Mouse (Mus musculus) forebrain, embryonic 15.5 days (tissue): ENCODE measurements around the gene Ercc1. TPM values are rescaled to one million over a fixed set of nuclear protein-coding genes. Genes with fewer than 3 reads are reported as not detected.

Source experiments
- microRNA counts: library from miRNA; unstranded; fragments of <30 nt; microRNA quantifications from one replicate; lab custom pipeline; 2016
- microRNA-seq: library from miRNA; unstranded; fragments of <30 nt; microRNA quantifications from one replicate; pipeline ENCODE4, GENCODE M21; 2016
- polyA plus RNA-seq: library from polyadenylated mRNA; unstranded; fragments of >200 nt; fragmentation: Nextera tagmentation; extraction: Ambion mirVana; gene quantifications from 2 replicates; pipeline ENCODE4 v1.2.1, GENCODE M21; 2015

The Ercc1 gene
- polyA plus RNA-seq, 1 experiment from 2014 or later, result 94.6 TPM

MicroRNA genes within 50 kb of the gene (microRNA counts, 519-probe panel; counts per million panel counts)
- not detected for microRNA mmu-miR-343 (lab: Ali Mortazavi, UCI)

Small RNA genes within 50 kb of the gene (microRNA-seq; reads per million reads assigned to microRNA genes)
- gene Mir343, result not detected

Other genes starting within 250 kb of the Ercc1 start
- 3.6 and 3.8 TPM in 2 replicates for gene Gm4969, start 226.4 kb upstream of the Ercc1 start, polyA plus RNA-seq
- 23.4 and 25.4 TPM in 2 replicates for gene Fbxo46, start 224.9 kb upstream of the Ercc1 start, polyA plus RNA-seq
- 18.7 and 19.4 TPM in 2 replicates for gene Qpctl, start 195.5 kb upstream of the Ercc1 start, polyA plus RNA-seq
- gene Snrpd2, start 195.1 kb upstream of the Ercc1 start, polyA plus RNA-seq, result 135 and 143 TPM in 2 replicates
- gene Gipr, start 178.7 kb upstream of the Ercc1 start, polyA plus RNA-seq, result 18.1 and 20.0 TPM in 2 replicates
- gene Eml2, start 168.4 kb upstream of the Ercc1 start, polyA plus RNA-seq, result 8.2 and 12.5 TPM in 2 replicates
- gene Gpr4, start 132.2 kb upstream of the Ercc1 start, polyA plus RNA-seq, result 2.2 and 2.4 TPM in 2 replicates
- 40.6 and 44.5 TPM in 2 replicates for gene Opa3, start 116.4 kb upstream of the Ercc1 start, polyA plus RNA-seq
- gene Vasp, start 73.0 kb upstream of the Ercc1 start, polyA plus RNA-seq, result 37.6 and 39.5 TPM in 2 replicates
- gene Ppm1n, start 64.7 kb upstream of the Ercc1 start, polyA plus RNA-seq, result 0.19 and 0.31 TPM in 2 replicates
- 123 and 127 TPM in 2 replicates for gene Rtn2, start 62.2 kb upstream of the Ercc1 start, polyA plus RNA-seq
- gene Fosb, start 34.7 kb upstream of the Ercc1 start, polyA plus RNA-seq, result 0.11 TPM in 2 replicates
- 23.9 and 24.0 TPM in 2 replicates for gene Cd3eap, start 14.7 kb downstream of the Ercc1 start, polyA plus RNA-seq
- 2.6 and 2.7 TPM in 2 replicates for gene Ppp1r13l, start 15.0 kb downstream of the Ercc1 start, polyA plus RNA-seq
- gene Ercc2, start 37.2 kb downstream of the Ercc1 start, polyA plus RNA-seq, result 22.8 and 24.2 TPM in 2 replicates
- 2.2 and 2.3 TPM in 2 replicates for gene Klc3, start 59.3 kb downstream of the Ercc1 start, polyA plus RNA-seq
- gene Ckm, start 60.0 kb downstream of the Ercc1 start, polyA plus RNA-seq, result 0.19 and 0.31 TPM in 2 replicates
- 18.3 and 18.8 TPM in 2 replicates for gene Mark4, start 114.0 kb downstream of the Ercc1 start, polyA plus RNA-seq
- 0.17 and 0.29 TPM in 2 replicates for gene Exoc3l2, start 118.6 kb downstream of the Ercc1 start, polyA plus RNA-seq
- 4.9 and 5.4 TPM in 2 replicates for gene Bloc1s3, start 163.6 kb downstream of the Ercc1 start, polyA plus RNA-seq
- gene Trappc6a, start 163.6 kb downstream of the Ercc1 start, polyA plus RNA-seq, result 35.3 and 43.0 TPM in 2 replicates
- 0.66 and 0.75 TPM in 2 replicates for gene Nkpd1, start 173.1 kb downstream of the Ercc1 start, polyA plus RNA-seq
- gene Ppp1r37, start 218.3 kb downstream of the Ercc1 start, polyA plus RNA-seq, result 37.8 and 40.5 TPM in 2 replicates
- gene Zfp296, start 232.5 kb downstream of the Ercc1 start, polyA plus RNA-seq, result 0.19 and 0.57 TPM in 2 replicates
- gene Gemin7, start 232.8 kb downstream of the Ercc1 start, polyA plus RNA-seq, result 124 and 127 TPM in 2 replicates